Mouse (Mus musculus) embryonic facial prominence, embryonic 13.5 days (tissue): ENCODE data around the gene Ccdc66. TPM values are rescaled to one million over a fixed set of nuclear protein-coding genes. Genes with fewer than 3 reads are reported as not detected.

Source experiments
- ATAC-seq: fragments of 200-750 bp; cut with Nextera tagmentation; 2 replicates; pipeline ENCODE4 v1.8.0; 2017; ENCODE audit warnings: low read depth; ENCODE audit not compliant: insufficient number of reproducible peaks, insufficient read depth, low FRiP score, low TSS enrichment
- H3K27ac ChIP-seq: fragments of 300-500 bp; sonication (generic); 2 replicates; pipeline ENCODE4 v1.5.1; 2015; ENCODE audit warnings: moderate library complexity, mild to moderate bottlenecking, inconsistent platforms
- H3K27me3 ChIP-seq: fragments of 300-500 bp; sonication (generic); 2 replicates; pipeline ENCODE4 v1.6.1; 2015; ENCODE audit warnings: mild to moderate bottlenecking, inconsistent platforms
- H3K36me3 ChIP-seq: fragments of 300-500 bp; sonication (generic); 2 replicates; pipeline ENCODE4 v1.6.1; 2015; ENCODE audit warnings: mild to moderate bottlenecking, inconsistent platforms
- H3K4me1 ChIP-seq: fragments of 300-500 bp; sonication (generic); 2 replicates; pipeline ENCODE4 v1.6.1; 2015; ENCODE audit warnings: inconsistent platforms
- H3K4me2 ChIP-seq: fragments of 300-500 bp; sonication (generic); 2 replicates; pipeline ENCODE4 v1.6.1; 2015; ENCODE audit warnings: moderate library complexity, mild to moderate bottlenecking, inconsistent platforms
- H3K4me3 ChIP-seq: fragments of 300-500 bp; sonication (generic); 2 replicates; pipeline ENCODE4 v1.5.1; 2015; ENCODE audit warnings: mild to moderate bottlenecking, inconsistent platforms
- H3K9ac ChIP-seq: fragments of 300-500 bp; sonication (generic); 2 replicates; pipeline ENCODE4 v1.6.1; 2015; ENCODE audit warnings: mild to moderate bottlenecking, inconsistent platforms
- H3K9me3 ChIP-seq: fragments of 300-500 bp; sonication (generic); 2 replicates; pipeline ENCODE4 v1.6.1; 2016; ENCODE audit warnings: inconsistent platforms
- WGBS: fragments of 180-500 bp; shearing (Covaris S2); methylation state at CpG from one replicate; pipeline ENCODE4 v1.1.7; 2015; ENCODE audit warnings: mixed read lengths; 5-methylcytosine and 5-hydroxymethylcytosine counted together
- polyA plus RNA-seq: library from polyadenylated mRNA; unstranded; fragments of >200 nt; fragmentation: Nextera tagmentation; extraction: Ambion mirVana; gene quantifications from 2 replicates; pipeline ENCODE4 v1.2.1, GENCODE M21; 2015

Gene Ccdc66
- 15.4 and 18.5 TPM in 2 replicates for polyA plus RNA-seq

GRCm38 (mm10) chr14:27507894-27508643, at the start of gene Ccdc66:
Gene Ccdc66 (minus strand): TSS chr14:27508460.
- Histone ChIP-seq H3K36me3 (peaks cover 14% of the 10 kb centered on the region), H3K4me1 (peaks cover 11% of the 10 kb centered on the region), H3K9ac (peak within 1 kb of the TSS; percentile 87), H3K27me3 (no peaks in the 10 kb centered on the region), H3K4me3 (peak within 1 kb of the TSS; percentile 84), H3K4me2 (peak within 1 kb of the TSS; percentile 72), H3K27ac (peak within 1 kb of the TSS; percentile 71), H3K9me3 (no peaks in the 10 kb centered on the region)
- peak; percentile 91 for ATAC-seq
- under 1% methylated on average over 51 of the region's 51 CpGs for WGBS

GRCm38 (mm10) chr14:27543838-27544426, 35.7 kb upstream of the Ccdc66 start:
- WGBS = 79% methylated on average over 4 of the region's 4 CpGs
- H3K9ac ChIP-seq = no peak overlapping the region
- H3K4me3 ChIP-seq = no peak overlapping the region
- no peak overlapping the region for H3K27ac ChIP-seq
- no peaks in the 10 kb centered on the region for H3K4me1 ChIP-seq
- H3K9me3 ChIP-seq = 0 out of 2 replicates have a peak, but pooled peaks cover 6% of the 10 kb centered on the region
- ATAC-seq = no peak
- no peak overlapping the region for H3K4me2 ChIP-seq
- H3K27me3 ChIP-seq = no peaks in the 10 kb centered on the region
- no peaks in the 10 kb centered on the region for H3K36me3 ChIP-seq

GRCm38 (mm10) chr14:27536441-27536840, 28.2 kb upstream of the Ccdc66 start:
- H3K27me3 ChIP-seq = no peaks in the 10 kb centered on the region
- no peak overlapping the region for H3K9ac ChIP-seq
- H3K36me3 ChIP-seq = no peaks in the 10 kb centered on the region
- no peak for ATAC-seq
- H3K4me1 ChIP-seq = no peaks in the 10 kb centered on the region
- WGBS = 77% methylated on average over 3 of the region's 3 CpGs
- no peak overlapping the region for H3K4me2 ChIP-seq
- no peak overlapping the region for H3K27ac ChIP-seq
- no peaks in the 10 kb centered on the region for H3K9me3 ChIP-seq
- no peak overlapping the region for H3K4me3 ChIP-seq

GRCm38 (mm10) chr14:27524541-27524940, 16.3 kb upstream of the Ccdc66 start:
- no peaks in the 10 kb centered on the region for H3K4me1 ChIP-seq

GRCm38 (mm10) chr14:27508644-27509301, 513 bp upstream of the Ccdc66 start:
- no peaks in the 10 kb centered on the region for H3K27me3 ChIP-seq
- peaks cover 11% of the 10 kb centered on the region for H3K4me1 ChIP-seq
- H3K27ac ChIP-seq = peak overlapping the region; percentile 45; the same call in 1 of the 2 replicates
- no peaks in the 10 kb centered on the region for H3K9me3 ChIP-seq
- 32% methylated on average over 15 of the region's 15 CpGs for whole genome bisulfite sequencing
- H3K4me3 ChIP-seq = peak overlapping the region; percentile 84
- peak overlapping the region; percentile 87 for H3K9ac ChIP-seq
- peak; percentile 57 for ATAC-seq
- peak overlapping the region; percentile 72 for H3K4me2 ChIP-seq
- peaks cover 11% of the 10 kb centered on the region for H3K36me3 ChIP-seq

More at GRCm38 (mm10) chr14:27524541-27524940, 16.3 kb upstream of the Ccdc66 start:
- Histone ChIP-seq H3K9me3 (no peaks in the 10 kb centered on the region), H3K4me3 (no peak overlapping the region), H3K36me3 (no peaks in the 10 kb centered on the region), H3K27ac (no peak overlapping the region), H3K9ac (no peak overlapping the region), H3K4me2 (no peak overlapping the region), H3K27me3 (no peaks in the 10 kb centered on the region)
- ATAC-seq = no peak

GRCm38 (mm10) chr14:27501096-27501495, 7.2 kb downstream of the Ccdc66 start:
- H3K9me3 ChIP-seq = no peaks in the 10 kb centered on the region
- H3K4me2 ChIP-seq = no peak overlapping the region
- no peak overlapping the region for H3K9ac ChIP-seq
- H3K4me3 ChIP-seq = no peak overlapping the region
- H3K36me3 ChIP-seq = peaks cover 69% of the 10 kb centered on the region
- WGBS = 83% methylated on average over 4 of the region's 4 CpGs
- H3K27ac ChIP-seq = no peak overlapping the region
- H3K27me3 ChIP-seq = no peaks in the 10 kb centered on the region
- ATAC-seq = no peak
- no peaks in the 10 kb centered on the region for H3K4me1 ChIP-seq

GRCm38 (mm10) chr14:27493516-27493915, 14.7 kb downstream of the Ccdc66 start:
- no peak overlapping the region for H3K4me2 ChIP-seq

GRCm38 (mm10) chr14:27491399-27491798, 16.9 kb downstream of the Ccdc66 start:
- no peak overlapping the region for H3K27ac ChIP-seq
- ATAC-seq = no peak
- H3K9ac ChIP-seq = no peak overlapping the region
- 94% methylated on average over 5 of the region's 5 CpGs for WGBS
- H3K36me3 ChIP-seq = peaks cover 84% of the 10 kb centered on the region
- H3K4me3 ChIP-seq = no peak overlapping the region
- H3K9me3 ChIP-seq = no peaks in the 10 kb centered on the region
- H3K27me3 ChIP-seq = no peaks in the 10 kb centered on the region
- H3K4me1 ChIP-seq = no peaks in the 10 kb centered on the region
- no peak overlapping the region for H3K4me2 ChIP-seq

More at GRCm38 (mm10) chr14:27493516-27493915, 14.7 kb downstream of the Ccdc66 start:
- Histone ChIP-seq H3K27me3 (no peaks in the 10 kb centered on the region), H3K4me1 (no peaks in the 10 kb centered on the region), H3K9ac (no peak overlapping the region), H3K36me3 (peaks cover 86% of the 10 kb centered on the region), H3K9me3 (no peaks in the 10 kb centered on the region), H3K27ac (no peak overlapping the region), H3K4me3 (no peak overlapping the region)
- no peak for ATAC-seq
- WGBS = 88% methylated on average over 4 of the region's 4 CpGs

- H3K27ac ChIP-seq = no peak overlapping the region
- no peak overlapping the region for H3K9ac ChIP-seq
- H3K4me1 ChIP-seq = no peaks in the 10 kb centered on the region
- H3K36me3 ChIP-seq = peaks cover 57% of the 10 kb centered on the region
- H3K4me2 ChIP-seq = no peak overlapping the region
- ATAC-seq = no peak
- no peaks in the 10 kb centered on the region for H3K27me3 ChIP-seq
- 88% methylated on average over 4 of the region's 4 CpGs for WGBS
- no peak overlapping the region for H3K4me3 ChIP-seq
- H3K9me3 ChIP-seq = no peaks in the 10 kb centered on the region
Observed at GRCm38 (mm10) chr14:27446963-27447362, 61.3 kb downstream of the Ccdc66 start.

GRCm38 (mm10) chr14:27444851-27445281, 63.4 kb downstream of the Ccdc66 start:
- Histone ChIP-seq H3K9me3 (no peaks in the 10 kb centered on the region), H3K27me3 (no peaks in the 10 kb centered on the region), H3K4me3 (no peak overlapping the region), H3K4me1 (no peaks in the 10 kb centered on the region), H3K36me3 (peaks cover 51% of the 10 kb centered on the region), H3K4me2 (no peak overlapping the region), H3K27ac (no peak overlapping the region), H3K9ac (no peak overlapping the region)
- ATAC-seq = no peak
- WGBS = 95% methylated on average over 2 of the region's 2 CpGs

GRCm38 (mm10) chr14:27440921-27441320, 67.3 kb downstream of the Ccdc66 start:
- H3K4me2 ChIP-seq = no peak overlapping the region
- no peaks in the 10 kb centered on the region for H3K27me3 ChIP-seq
- no peak for ATAC-seq
- H3K27ac ChIP-seq = no peak overlapping the region
- H3K36me3 ChIP-seq = peaks cover 41% of the 10 kb centered on the region
- H3K9ac ChIP-seq = no peak overlapping the region
- H3K4me3 ChIP-seq = no peak overlapping the region
- no peaks in the 10 kb centered on the region for H3K4me1 ChIP-seq
- H3K9me3 ChIP-seq = no peaks in the 10 kb centered on the region
